ENCODE assay signal across 8 mouse cellular contexts in genomic region chr19:27217941-27218411, GRCm38 (mm10). TPM values are rescaled to one million over a fixed set of nuclear protein-coding genes. Genes with fewer than 3 reads are reported as not detected.
DNase-seq lines count a peak whose midpoint lies in the region; ATAC-seq and TF ChIP-seq lines count a peak whose summit lies in the region.

No protein-coding gene starts in this region.

- H3K4me2 ChIP-seq in forebrain, embryonic 16.5 days (ENCODE audit: low read length): peak overlapping the region; percentile 95
- H3K4me2 ChIP-seq in hindbrain, postnatal 0 days (ENCODE audit: low read depth, low read length): peak overlapping the region; percentile 92
- H3K4me2 ChIP-seq in limb, embryonic 14.5 days (replicated peaks; ENCODE audit: low read depth, low read length, severe bottlenecking): peak overlapping the region; percentile 77
- H3K4me2 ChIP-seq in myocyte (ENCODE audit: low read depth): peak overlapping the region; percentile 45

- H3K36me3 ChIP-seq in erythroblast, embryonic 14.5 days (ENCODE audit: control insufficient read depth): no peaks in the 10 kb centered on the region
- H3K36me3 ChIP-seq in forebrain, embryonic 16.5 days (ENCODE audit: control insufficient read depth, insufficient read depth): no peaks in the 10 kb centered on the region
- no peaks in the 10 kb centered on the region for H3K36me3 ChIP-seq in hindbrain, postnatal 0 days (ENCODE audit: insufficient read depth, low read length)
- H3K36me3 ChIP-seq in limb, embryonic 14.5 days (ENCODE audit: control insufficient read depth, insufficient read depth, low read length): no peaks in the 10 kb centered on the region
- no peaks in the 10 kb centered on the region for H3K36me3 ChIP-seq in myocyte (ENCODE audit: control insufficient read depth, insufficient read depth)

- H3ac ChIP-seq in myocyte (ENCODE audit: control insufficient read depth, insufficient read length): peak overlapping the region; percentile 56

- peaks cover 41% of the 10 kb centered on the region for H3K27me3 ChIP-seq in erythroblast, embryonic 14.5 days (ENCODE audit: control insufficient read depth)
- no peaks in the 10 kb centered on the region for H3K27me3 ChIP-seq in forebrain, embryonic 16.5 days (replicated peaks; ENCODE audit: control insufficient read depth, insufficient read depth, low read length)
- no peaks in the 10 kb centered on the region for H3K27me3 ChIP-seq in hindbrain, postnatal 0 days (ENCODE audit: insufficient read depth, low read length)
- peaks cover 20% of the 10 kb centered on the region for H3K27me3 ChIP-seq in limb, embryonic 14.5 days (ENCODE audit: control insufficient read depth, insufficient read depth, low read length)
- peaks cover 24% of the 10 kb centered on the region for H3K27me3 ChIP-seq in myocyte (ENCODE audit: control insufficient read depth, insufficient read depth, insufficient read length)

- whole genome bisulfite sequencing in forebrain, embryonic 16.5 days: under 1% methylated on average over 32 of the region's 32 CpGs
- under 1% methylated on average over 32 of the region's 32 CpGs for WGBS in hindbrain, postnatal 0 days
- WGBS in limb, embryonic 14.5 days: 1% methylated on average over 31 of the region's 32 CpGs

- TF ChIP-seq POLR2A in bone marrow macrophage, adult 2 months (IDR thresholded peaks at IDR 0.05; ENCODE audit: borderline replicate concordance, low read depth, low read length): no peak
- no peak for TF ChIP-seq POLR2A in limb, embryonic 14.5 days (IDR thresholded peaks at IDR 0.05; ENCODE audit: borderline replicate concordance, extremely low read depth, insufficient read depth, insufficient read length)
- no peak for TF ChIP-seq POLR2A in myocyte (IDR thresholded peaks at IDR 0.05; ENCODE audit: insufficient read length, low read depth)

- H3K27ac ChIP-seq in bone marrow macrophage, adult 2 months (ENCODE audit: insufficient read depth, low read depth, low read length): no peak overlapping the region
- peak overlapping the region; percentile 92 for H3K27ac ChIP-seq in forebrain, embryonic 16.5 days (ENCODE audit: low read length)
- H3K27ac ChIP-seq in hindbrain, postnatal 0 days: peak overlapping the region; percentile 89
- H3K27ac ChIP-seq in limb, embryonic 14.5 days (replicated peaks; ENCODE audit: low read depth, low read length): no peak overlapping the region

- peak; percentile 56 for DNase-seq in hindbrain, postnatal 0 days (ENCODE audit: low spot score)
- peak; percentile 10 for DNase-seq in limb, embryonic 14.5 days (ENCODE audit: low spot score)
- peak; percentile 17 for DNase-seq in yolk sac, embryonic 10.5 days (ENCODE audit: low spot score)

- peak overlapping the region; percentile 53 for H3K4me3 ChIP-seq in erythroblast, embryonic 14.5 days (replicated peaks)
- H3K4me3 ChIP-seq in bone marrow macrophage, adult 2 months (ENCODE audit: insufficient read depth, low read length): peak overlapping the region; percentile 39
- H3K4me3 ChIP-seq in forebrain, embryonic 16.5 days (replicated peaks; ENCODE audit: low read length): peak overlapping the region; percentile 64
- H3K4me3 ChIP-seq in hindbrain, postnatal 0 days (ENCODE audit: low read length): peak overlapping the region; percentile 91
- peak overlapping the region; percentile 67 for H3K4me3 ChIP-seq in limb, embryonic 14.5 days (replicated peaks; ENCODE audit: low read length)
- peak overlapping the region; percentile 23 for H3K4me3 ChIP-seq in myocyte

- no peaks in the 10 kb centered on the region for H3K4me1 ChIP-seq in erythroblast, embryonic 14.5 days (ENCODE audit: control insufficient read depth)
- H3K4me1 ChIP-seq in bone marrow macrophage, adult 2 months (ENCODE audit: control insufficient read depth, insufficient read depth, low read length): no peaks in the 10 kb centered on the region
- peaks cover 22% of the 10 kb centered on the region for H3K4me1 ChIP-seq in forebrain, embryonic 16.5 days (replicated peaks; ENCODE audit: control insufficient read depth, insufficient read depth, low read length)
- H3K4me1 ChIP-seq in hindbrain, postnatal 0 days (ENCODE audit: insufficient read depth, low read length): 0 out of 2 replicates have a peak, but pooled peaks cover 7% of the 10 kb centered on the region
- peaks cover 11% of the 10 kb centered on the region; the same call in 1 of the 2 replicates for H3K4me1 ChIP-seq in limb, embryonic 14.5 days (ENCODE audit: control insufficient read depth, insufficient read depth, low read length)

- H3K79me2 ChIP-seq in myocyte (ENCODE audit: control insufficient read depth, insufficient read depth): no peaks in the 10 kb centered on the region

- H3K9ac ChIP-seq in forebrain, embryonic 16.5 days (replicated peaks; ENCODE audit: low read depth, low read length): peak overlapping the region; percentile 93
- H3K9ac ChIP-seq in hindbrain, postnatal 0 days (replicated peaks; ENCODE audit: low read length): peak overlapping the region; percentile 79
- H3K9ac ChIP-seq in limb, embryonic 14.5 days (ENCODE audit: low read depth, low read length, severe bottlenecking): peak overlapping the region; percentile 68

- no peak for ATAC-seq in erythroblast, adult 5-6 weeks (replicated peaks; ENCODE audit: low FRiP score, poor library complexity, severe bottlenecking)
- ATAC-seq in forebrain, embryonic 16.5 days: peak; percentile 45
- peak; percentile 44 for ATAC-seq in hindbrain, postnatal 0 days
- 0 out of 2 replicates have a peak, but pooled peaks have one; percentile 21 for ATAC-seq in limb, embryonic 14.5 days (ENCODE audit: low FRiP score, low read depth)

- H3K9me3 ChIP-seq in erythroblast, embryonic 14.5 days (ENCODE audit: control insufficient read depth, low read length): no peaks in the 10 kb centered on the region
- no peaks in the 10 kb centered on the region for H3K9me3 ChIP-seq in forebrain, embryonic 16.5 days (ENCODE audit: control insufficient read depth, low read length)
- no peaks in the 10 kb centered on the region for H3K9me3 ChIP-seq in hindbrain, postnatal 0 days (ENCODE audit: low read length)
- no peaks in the 10 kb centered on the region for H3K9me3 ChIP-seq in limb, embryonic 14.5 days (ENCODE audit: control insufficient read depth, low read length)

- TF ChIP-seq CTCF in bone marrow macrophage, adult 2 months (IDR thresholded peaks at IDR 0.05; ENCODE audit: low read depth, low read length): no peak
- no peak for TF ChIP-seq CTCF in hindbrain, postnatal 0 days (IDR thresholded peaks at IDR 0.05; ENCODE audit: low read depth)

TF ChIP-seq in myocyte, 11 proteins besides CTCF, POLR2A, EP300 and RAD21:
- TF ChIP-seq REST (IDR thresholded peaks at IDR 0.05; ENCODE audit: insufficient read depth, insufficient read length): no peak
- no peak for TF ChIP-seq CEBPB (IDR thresholded peaks at IDR 0.05; ENCODE audit: insufficient read depth, poor library complexity, severe bottlenecking)
- no peak for TF ChIP-seq USF1 (IDR thresholded peaks at IDR 0.05; ENCODE audit: low read depth)
- no peak for TF ChIP-seq SRF (IDR thresholded peaks at IDR 0.05; ENCODE audit: control insufficient read depth, insufficient read length, low read depth)
- no peak for TF ChIP-seq MAX (IDR thresholded peaks at IDR 0.05; ENCODE audit: low read depth)
- TF ChIP-seq MYOD1 (IDR thresholded peaks at IDR 0.05; ENCODE audit: control insufficient read depth in 1 of 3, insufficient read length in 2 of 3, low read depth in 2 of 3): no peak
- TF ChIP-seq MYOG (IDR thresholded peaks at IDR 0.05; ENCODE audit: control insufficient read depth in 1 of 3, insufficient read depth in 1 of 3, insufficient read length in 2 of 3, low read depth in 2 of 3): no peak
- no peak for TF ChIP-seq TCF3 (IDR thresholded peaks at IDR 0.05; ENCODE audit: insufficient read length, low read depth)
- no peak for TF ChIP-seq E2F4 (IDR thresholded peaks at IDR 0.05; ENCODE audit: insufficient read depth)
- TF ChIP-seq POLR2AphosphoS2 (IDR thresholded peaks at IDR 0.05; ENCODE audit: insufficient read length, low read depth): no peak
- TF ChIP-seq TCF12 (IDR thresholded peaks at IDR 0.05; ENCODE audit: insufficient read depth, poor library complexity, severe bottlenecking): no peak
TF ChIP-seq in myocyte: peak in this region for 0.

RNA-seq across cellular contexts. Expression of gene Vldlr, which starts 1.7 kb away (rescaled TPM):
- polyA plus RNA-seq in erythroblast, embryonic 14.5 days (2012): not detected in 2 replicates
- total RNA-seq in erythroblast, adult 5-6 weeks (2015; ENCODE audit: low replicate concordance): not detected in 2 replicates
- total RNA-seq in erythroblast, adult 5-6 weeks (2017; ENCODE audit: low replicate concordance): 0.14 and 3.7 TPM in 2 replicates
- polyA plus RNA-seq in bone marrow macrophage, adult 2 months (2012; ENCODE audit: insufficient read depth, insufficient read length, missing spikeins): 0.36 and 0.70 TPM in 2 replicates
- polyA plus RNA-seq in forebrain, embryonic 16.5 days (2015; fragmentation: Nextera tagmentation; extraction: Ambion mirVana): 40.5 and 41.2 TPM in 2 replicates
- 44.6 and 51.9 TPM in 2 replicates for total RNA-seq in hindbrain, postnatal 0 days (2014; rRNA removed)
- 34.2 and 34.4 TPM in 2 replicates for polyA plus RNA-seq in hindbrain, postnatal 0 days (2015; fragmentation: Nextera tagmentation; extraction: Ambion mirVana)
- 12.0 and 12.9 TPM in 2 replicates for polyA plus RNA-seq in limb, embryonic 14.5 days (2012; rRNA removed)
- 11.7 and 12.4 TPM in 2 replicates for polyA plus RNA-seq in limb, embryonic 14.5 days (2014; fragmentation: Nextera tagmentation; extraction: Ambion mirVana)
- 6.9 TPM for polyA plus RNA-seq in myocyte (2012; fragmentation: generic; extraction: Trizol)

Comparison
In these comparisons a context has a peak if more than half of its experiments do, and no peak if none do; other contexts are left out.
1. H3K4me3 ChIP-seq: peak in every context shown above with its lines; median percentile 91 in hindbrain, postnatal 0 days; 67 in limb, embryonic 14.5 days; 64 in forebrain, embryonic 16.5 days; 53 in erythroblast, embryonic 14.5 days; 39 in bone marrow macrophage, adult 2 months; 23 in myocyte.
2. H3K27ac ChIP-seq: peak in forebrain, embryonic 16.5 days (single experiment) and hindbrain, postnatal 0 days (single experiment); none in bone marrow macrophage, adult 2 months (single experiment) and limb, embryonic 14.5 days (single experiment).
3. H3K4me2 ChIP-seq: peak in every context shown above with its lines; median percentile 95 in forebrain, embryonic 16.5 days; 92 in hindbrain, postnatal 0 days; 77 in limb, embryonic 14.5 days; 45 in myocyte.
4. Peak in every context shown above with its lines, with median percentiles within 50 percentile points of each other: H3K9ac ChIP-seq and DNase-seq.